Mouse (Mus musculus) heart, embryonic 13.5 days (tissue): ENCODE measurements at regions not wholly inside any gene's neighbourhood (a gene's known extent, or its start where the extent isn't known, plus 50 kb on each side); places are given as distances from the start of the nearest gene placed in this dataset.

Experiments
- ATAC-seq: fragments of 200-750 bp; cut with Nextera tagmentation; 2 replicates; pipeline ENCODE4 v1.8.0; 2017; ENCODE audit warnings: moderate TSS enrichment; ENCODE audit not compliant: insufficient number of reproducible peaks, low FRiP score, low TSS enrichment; ENCODE audit errors: extremely low read depth
- H3K27ac ChIP-seq: fragments of 300-500 bp; sonication (generic); replicated peaks from 2 replicates; pipeline ENCODE4 v1.5.1; 2015; ENCODE audit warnings: moderate library complexity, mild to moderate bottlenecking, inconsistent platforms
- H3K27me3 ChIP-seq: fragments of 300-500 bp; sonication (generic); replicated peaks from 2 replicates; pipeline ENCODE4 v1.6.1; 2015; ENCODE audit warnings: mild to moderate bottlenecking, inconsistent platforms
- H3K36me3 ChIP-seq: fragments of 300-500 bp; sonication (generic); 2 replicates; pipeline ENCODE4 v1.6.1; 2015; ENCODE audit warnings: mild to moderate bottlenecking, inconsistent platforms
- H3K4me1 ChIP-seq: fragments of 300-500 bp; sonication (generic); 2 replicates; pipeline ENCODE4 v1.6.1; 2015; ENCODE audit warnings: inconsistent platforms
- H3K4me2 ChIP-seq: fragments of 300-500 bp; sonication (generic); 2 replicates; pipeline ENCODE4 v1.6.1; 2015; ENCODE audit warnings: inconsistent platforms, mild to moderate bottlenecking, moderate library complexity
- H3K4me3 ChIP-seq: fragments of 300-500 bp; sonication (generic); 2 replicates; pipeline ENCODE4 v1.5.1; 2015; ENCODE audit warnings: moderate library complexity, mild to moderate bottlenecking, inconsistent platforms
- H3K9ac ChIP-seq: fragments of 300-500 bp; sonication (generic); 2 replicates; pipeline ENCODE4 v1.6.1; 2015; ENCODE audit warnings: inconsistent platforms, mild to moderate bottlenecking, moderate library complexity
- H3K9me3 ChIP-seq: fragments of 300-500 bp; sonication (generic); 2 replicates; pipeline ENCODE4 v1.6.1; 2016; ENCODE audit warnings: inconsistent platforms
- WGBS: fragments of 180-500 bp; shearing (Covaris S2); methylation state at CpG from one replicate; pipeline ENCODE4 v1.1.7; 2015; ENCODE audit warnings: mixed read lengths; 5-methylcytosine and 5-hydroxymethylcytosine counted together

- H3K9me3 ChIP-seq, result no peaks in the 10 kb centered on the region
- no peak overlapping the region for H3K4me2 ChIP-seq
- H3K9ac ChIP-seq, result no peak overlapping the region
- no peak overlapping the region for H3K27ac ChIP-seq
- WGBS, result 65% methylated on average over 7 of the region's 7 CpGs
- H3K4me1 ChIP-seq, result peaks cover 19% of the 10 kb centered on the region; the same call in 1 of the 2 replicates
- ATAC-seq, result no peak
- H3K4me3 ChIP-seq, result no peak overlapping the region
- no peaks in the 10 kb centered on the region for H3K36me3 ChIP-seq
- no peaks in the 10 kb centered on the region; the same call in 1 of the 2 replicates for H3K27me3 ChIP-seq
Observed at GRCm38 (mm10) chr3:143576338-143577007, 628.5 kb downstream of the Lmo4 start.

- Histone ChIP-seq H3K9me3 (no peaks in the 10 kb centered on the region), H3K4me3 (no peak overlapping the region), H3K36me3 (no peaks in the 10 kb centered on the region), H3K4me2 (no peak overlapping the region), H3K9ac (no peak overlapping the region), H3K4me1 (peaks cover 19% of the 10 kb centered on the region; the same call in 1 of the 2 replicates), H3K27me3 (no peaks in the 10 kb centered on the region; the same call in 1 of the 2 replicates), H3K27ac (no peak overlapping the region)
- WGBS, result 91% methylated on average over 8 of the region's 8 CpGs
- ATAC-seq, result no peak
Observed at GRCm38 (mm10) chr3:143575737-143576136, 629.3 kb downstream of the Lmo4 start.

- Histone ChIP-seq H3K9me3 (no peaks in the 10 kb centered on the region), H3K4me2 (no peak overlapping the region; the same call in 1 of the 2 replicates), H3K27ac (peak overlapping the region; percentile 65), H3K4me1 (peaks cover 19% of the 10 kb centered on the region; the same call in 1 of the 2 replicates), H3K36me3 (no peaks in the 10 kb centered on the region), H3K27me3 (no peaks in the 10 kb centered on the region; the same call in 1 of the 2 replicates), H3K4me3 (no peak overlapping the region), H3K9ac (no peak overlapping the region)
- no peak; the same call in 1 of the 2 replicates for ATAC-seq
- 22% methylated on average over 10 of the region's 10 CpGs for WGBS
Observed at GRCm38 (mm10) chr3:143574035-143574864, 630.8 kb downstream of the Lmo4 start.

GRCm38 (mm10) chr3:143569930-143570329 lies 635.1 kb downstream of the Lmo4 start:
- ATAC-seq, result no peak
- Histone ChIP-seq H3K27me3 (no peaks in the 10 kb centered on the region), H3K4me1 (peaks cover 14% of the 10 kb centered on the region; the same call in 1 of the 2 replicates), H3K4me2 (no peak overlapping the region), H3K36me3 (no peaks in the 10 kb centered on the region), H3K4me3 (no peak overlapping the region), H3K9me3 (no peaks in the 10 kb centered on the region), H3K9ac (no peak overlapping the region), H3K27ac (no peak overlapping the region)
- 67% methylated on average over 6 of the region's 6 CpGs for WGBS

GRCm38 (mm10) chr3:143565067-143565466 lies 640.0 kb downstream of the Lmo4 start:
- Histone ChIP-seq H3K4me2 (no peak overlapping the region), H3K9ac (no peak overlapping the region), H3K9me3 (no peaks in the 10 kb centered on the region), H3K27me3 (no peaks in the 10 kb centered on the region), H3K4me1 (no peaks in the 10 kb centered on the region), H3K36me3 (no peaks in the 10 kb centered on the region), H3K4me3 (no peak overlapping the region), H3K27ac (no peak overlapping the region)
- no peak for ATAC-seq
- 81% methylated on average over 4 of the region's 4 CpGs for WGBS

DNA sequence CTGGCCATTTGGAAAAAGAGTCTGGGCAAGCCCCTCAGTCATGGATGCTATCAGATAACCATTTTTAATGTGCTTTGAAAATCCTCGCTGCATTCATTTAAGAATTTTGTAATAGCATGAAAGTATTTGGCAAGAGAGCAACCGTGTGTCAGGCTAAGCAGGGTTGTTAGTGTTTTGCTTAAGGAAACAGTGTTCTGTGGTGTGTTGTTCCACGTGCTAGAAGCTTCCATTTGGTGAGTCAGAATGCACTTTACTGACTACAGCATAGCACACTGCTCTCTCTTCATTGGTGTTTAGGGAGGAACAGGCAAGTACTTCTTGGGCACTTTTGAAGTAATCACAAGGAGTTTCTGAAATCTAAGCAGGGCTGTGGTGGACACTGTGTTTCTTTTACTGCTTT lies 661.0 kb upstream of the Pkn2 start:
- H3K27me3 ChIP-seq, result no peaks in the 10 kb centered on the region
- H3K36me3 ChIP-seq, result no peaks in the 10 kb centered on the region
- no peak for ATAC-seq
- H3K27ac ChIP-seq, result no peak overlapping the region
- H3K4me2 ChIP-seq, result no peak overlapping the region
- no peaks in the 10 kb centered on the region for H3K4me1 ChIP-seq
- H3K4me3 ChIP-seq, result no peak overlapping the region
- H3K9me3 ChIP-seq, result peaks cover 3% of the 10 kb centered on the region; the same call in 1 of the 2 replicates
- no peak overlapping the region for H3K9ac ChIP-seq
- 63% methylated on average over 3 of the region's 3 CpGs for WGBS

GRCm38 (mm10) chr3:143527982-143528381 lies 646.2 kb upstream of the Pkn2 start:
- Histone ChIP-seq H3K9ac (no peak overlapping the region), H3K4me3 (no peak overlapping the region), H3K27ac (no peak overlapping the region), H3K36me3 (no peaks in the 10 kb centered on the region), H3K9me3 (no peaks in the 10 kb centered on the region), H3K27me3 (no peaks in the 10 kb centered on the region), H3K4me1 (no peaks in the 10 kb centered on the region), H3K4me2 (no peak overlapping the region)
- WGBS, result 52% methylated on average over 4 of the region's 4 CpGs
- no peak for ATAC-seq

- Histone ChIP-seq H3K4me3 (no peak overlapping the region), H3K9me3 (no peaks in the 10 kb centered on the region), H3K27me3 (no peaks in the 10 kb centered on the region), H3K36me3 (no peaks in the 10 kb centered on the region), H3K4me2 (no peak overlapping the region), H3K27ac (no peak overlapping the region), H3K9ac (no peak overlapping the region), H3K4me1 (no peaks in the 10 kb centered on the region)
- ATAC-seq, result no peak
Observed at GRCm38 (mm10) chr3:143527274-143527673, 645.5 kb upstream of the Pkn2 start.

DNA sequence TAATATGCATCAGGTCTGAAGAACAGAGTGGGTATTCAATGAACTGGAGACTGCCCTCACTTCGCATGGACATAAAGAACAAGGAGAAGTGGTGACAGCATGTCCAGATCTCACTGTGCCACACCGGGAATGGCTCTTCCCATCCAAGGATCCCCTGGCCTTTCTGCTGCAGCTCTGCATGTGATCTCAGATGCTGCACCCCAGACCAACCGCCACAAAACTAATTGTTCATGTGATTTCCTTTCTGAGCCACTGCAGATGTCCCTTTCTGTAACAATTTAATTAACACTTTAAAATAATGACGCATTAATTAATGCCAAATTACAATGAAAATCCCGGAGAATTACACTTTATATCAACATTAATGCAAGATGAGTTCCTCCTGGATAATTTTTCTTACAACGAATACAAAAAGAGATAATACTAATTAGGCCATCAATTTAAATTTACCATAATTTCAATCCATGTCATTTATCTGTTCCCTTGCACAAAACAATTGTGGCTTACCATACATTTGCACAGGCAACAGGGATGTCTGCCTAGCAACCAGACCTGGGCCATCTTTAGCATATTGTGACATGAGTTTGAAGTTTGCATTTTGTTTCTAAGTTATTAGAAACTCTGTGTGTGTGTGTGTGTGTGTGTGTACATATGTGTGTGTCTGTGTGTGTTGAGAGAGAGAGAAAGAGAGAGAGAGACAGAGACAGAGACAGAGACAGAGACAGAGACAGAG lies 630.9 kb upstream of the Pkn2 start:
- H3K36me3 ChIP-seq, result no peaks in the 10 kb centered on the region
- ATAC-seq, result no peak
- H3K4me1 ChIP-seq, result peaks cover 12% of the 10 kb centered on the region
- H3K4me2 ChIP-seq, result no peak overlapping the region
- H3K9ac ChIP-seq, result no peak overlapping the region
- H3K27me3 ChIP-seq, result no peaks in the 10 kb centered on the region
- WGBS, result 66% methylated on average over 6 of the region's 6 CpGs
- H3K9me3 ChIP-seq, result no peaks in the 10 kb centered on the region
- no peak overlapping the region for H3K27ac ChIP-seq
- no peak overlapping the region for H3K4me3 ChIP-seq

- Histone ChIP-seq H3K4me2 (no peak overlapping the region), H3K4me3 (no peak overlapping the region), H3K4me1 (peaks cover 12% of the 10 kb centered on the region), H3K9me3 (no peaks in the 10 kb centered on the region), H3K36me3 (no peaks in the 10 kb centered on the region), H3K27ac (peak overlapping the region; percentile 39), H3K27me3 (no peaks in the 10 kb centered on the region), H3K9ac (no peak overlapping the region)
- WGBS, result 22% methylated on average over 5 of the region's 5 CpGs
- no peak for ATAC-seq
Observed at GRCm38 (mm10) chr3:143509531-143509930, 627.7 kb upstream of the Pkn2 start.

GRCm38 (mm10) chr3:143508280-143508679 lies 626.5 kb upstream of the Pkn2 start:
- Histone ChIP-seq H3K36me3 (no peaks in the 10 kb centered on the region), H3K4me3 (no peak overlapping the region), H3K27ac (no peak overlapping the region), H3K4me1 (peaks cover 12% of the 10 kb centered on the region), H3K9ac (no peak overlapping the region), H3K4me2 (no peak overlapping the region), H3K27me3 (no peaks in the 10 kb centered on the region), H3K9me3 (no peaks in the 10 kb centered on the region)
- ATAC-seq, result no peak
- 57% methylated on average over 1 of the region's 1 CpGs for WGBS
